Mouse (Mus musculus): ENCODE measurements around the gene Plekho1. TPM values are rescaled to one million over a fixed set of nuclear protein-coding genes. Genes with fewer than 3 reads are reported as not detected.

Gene Plekho1
- 31.8 TPM for polyA plus RNA-seq (2014; fragmentation: Illumina TruSeq; extraction: RNeasy Lipid Tissue Mini Kit (QIAGEN cat#74804); ENCODE audit: low read depth, low replicate concordance)

DNA sequence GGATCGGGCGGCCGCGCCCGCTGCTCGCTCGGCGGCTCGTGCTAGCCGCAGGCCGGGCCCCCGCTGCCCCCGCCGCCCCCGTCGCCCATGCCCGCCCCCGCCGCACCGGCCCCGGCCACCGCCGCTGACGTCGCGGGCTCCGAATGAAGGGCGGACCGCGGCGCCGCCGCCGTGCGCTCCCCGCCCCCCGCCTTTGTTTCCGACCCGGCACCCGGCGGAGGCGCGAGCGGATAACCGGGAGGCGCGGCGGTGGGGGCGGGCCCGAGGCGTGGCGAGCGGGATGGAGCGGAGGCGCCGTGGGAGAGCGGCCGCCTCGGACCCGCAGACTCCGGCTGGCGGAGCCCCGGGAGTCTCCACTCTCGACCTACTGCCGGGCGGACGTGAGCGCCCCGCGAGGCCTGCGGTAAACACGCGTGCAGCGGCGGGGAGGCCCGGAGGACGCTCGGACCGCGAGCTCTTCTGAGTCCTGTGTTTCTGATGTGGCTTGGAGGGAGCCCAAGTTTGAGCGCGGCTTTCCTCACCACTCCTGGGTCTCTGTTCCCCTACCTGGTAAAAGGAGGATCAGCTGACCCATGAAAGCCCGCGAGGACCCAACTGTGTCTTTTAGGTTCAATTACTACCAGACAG is at the start of gene Plekho1:
TSS of gene Plekho1 (minus strand) at position 200 of the 627 bp plus-strand sequence.

Other genes starting within 250 kb of the Plekho1 start
- gene Tars2, start 235.8 kb downstream of the Plekho1 start, polyA plus RNA-seq (2014; fragmentation: Illumina TruSeq; extraction: RNeasy Lipid Tissue Mini Kit (QIAGEN cat#74804); ENCODE audit: low read depth, low replicate concordance): 24.0 TPM
- 14.7 TPM for gene Rprd2, start 177.1 kb downstream of the Plekho1 start, polyA plus RNA-seq (2014; fragmentation: Illumina TruSeq; extraction: RNeasy Lipid Tissue Mini Kit (QIAGEN cat#74804); ENCODE audit: low read depth, low replicate concordance)
- gene Prpf3, start 140.1 kb downstream of the Plekho1 start, polyA plus RNA-seq (2014; fragmentation: Illumina TruSeq; extraction: RNeasy Lipid Tissue Mini Kit (QIAGEN cat#74804); ENCODE audit: low read depth, low replicate concordance): 21.5 TPM
- 187 TPM for gene Mrps21, start 124.5 kb downstream of the Plekho1 start, polyA plus RNA-seq (2014; fragmentation: Illumina TruSeq; extraction: RNeasy Lipid Tissue Mini Kit (QIAGEN cat#74804); ENCODE audit: low read depth, low replicate concordance)
- 6.3 TPM for gene Ciart, start 113.8 kb downstream of the Plekho1 start, polyA plus RNA-seq (2014; fragmentation: Illumina TruSeq; extraction: RNeasy Lipid Tissue Mini Kit (QIAGEN cat#74804); ENCODE audit: low read depth, low replicate concordance)
- 15.0 TPM for gene BC028528, start 104.0 kb downstream of the Plekho1 start, polyA plus RNA-seq (2014; fragmentation: Illumina TruSeq; extraction: RNeasy Lipid Tissue Mini Kit (QIAGEN cat#74804); ENCODE audit: low read depth, low replicate concordance)
- 90.6 TPM for gene Aph1a, start 102.0 kb downstream of the Plekho1 start, polyA plus RNA-seq (2014; fragmentation: Illumina TruSeq; extraction: RNeasy Lipid Tissue Mini Kit (QIAGEN cat#74804); ENCODE audit: low read depth, low replicate concordance)
- 9.0 TPM for gene Car14, start 91.3 kb downstream of the Plekho1 start, polyA plus RNA-seq (2014; fragmentation: Illumina TruSeq; extraction: RNeasy Lipid Tissue Mini Kit (QIAGEN cat#74804); ENCODE audit: low read depth, low replicate concordance)
- 50.3 TPM for gene Anp32e, start 66.8 kb downstream of the Plekho1 start, polyA plus RNA-seq (2014; fragmentation: Illumina TruSeq; extraction: RNeasy Lipid Tissue Mini Kit (QIAGEN cat#74804); ENCODE audit: low read depth, low replicate concordance)
- gene Vps45, start 62.5 kb upstream of the Plekho1 start, polyA plus RNA-seq (2014; fragmentation: Illumina TruSeq; extraction: RNeasy Lipid Tissue Mini Kit (QIAGEN cat#74804); ENCODE audit: low read depth, low replicate concordance): 22.3 TPM
- 16.0 TPM for gene Otud7b, start 108.5 kb upstream of the Plekho1 start, polyA plus RNA-seq (2014; fragmentation: Illumina TruSeq; extraction: RNeasy Lipid Tissue Mini Kit (QIAGEN cat#74804); ENCODE audit: low read depth, low replicate concordance)
- gene Mtmr11, start 166.0 kb upstream of the Plekho1 start, polyA plus RNA-seq (2014; fragmentation: Illumina TruSeq; extraction: RNeasy Lipid Tissue Mini Kit (QIAGEN cat#74804); ENCODE audit: low read depth, low replicate concordance): 14.9 TPM
- gene Sf3b4, start 176.3 kb upstream of the Plekho1 start, polyA plus RNA-seq (2014; fragmentation: Illumina TruSeq; extraction: RNeasy Lipid Tissue Mini Kit (QIAGEN cat#74804); ENCODE audit: low read depth, low replicate concordance): 39.2 TPM
- 2.5 TPM for gene Sv2a, start 185.2 kb upstream of the Plekho1 start, polyA plus RNA-seq (2014; fragmentation: Illumina TruSeq; extraction: RNeasy Lipid Tissue Mini Kit (QIAGEN cat#74804); ENCODE audit: low read depth, low replicate concordance)
- 37.5 TPM for gene Bola1, start 223.7 kb upstream of the Plekho1 start, polyA plus RNA-seq (2014; fragmentation: Illumina TruSeq; extraction: RNeasy Lipid Tissue Mini Kit (QIAGEN cat#74804); ENCODE audit: low read depth, low replicate concordance)
- not detected for gene Hist2h2ab, start 223.9 kb upstream of the Plekho1 start, polyA plus RNA-seq (2014; fragmentation: Illumina TruSeq; extraction: RNeasy Lipid Tissue Mini Kit (QIAGEN cat#74804); ENCODE audit: low read depth, low replicate concordance)
- gene Hist2h2ac, start 224.9 kb upstream of the Plekho1 start, polyA plus RNA-seq (2014; fragmentation: Illumina TruSeq; extraction: RNeasy Lipid Tissue Mini Kit (QIAGEN cat#74804); ENCODE audit: low read depth, low replicate concordance): not detected
- 14.6 TPM for gene Hist2h2be, start 225.1 kb upstream of the Plekho1 start, polyA plus RNA-seq (2014; fragmentation: Illumina TruSeq; extraction: RNeasy Lipid Tissue Mini Kit (QIAGEN cat#74804); ENCODE audit: low read depth, low replicate concordance)
- 4.2 TPM for gene Hist2h3c2, start 243.1 kb upstream of the Plekho1 start, polyA plus RNA-seq (2014; fragmentation: Illumina TruSeq; extraction: RNeasy Lipid Tissue Mini Kit (QIAGEN cat#74804); ENCODE audit: low read depth, low replicate concordance)
- gene Hist2h2aa2, start 244.3 kb upstream of the Plekho1 start, polyA plus RNA-seq (2014; fragmentation: Illumina TruSeq; extraction: RNeasy Lipid Tissue Mini Kit (QIAGEN cat#74804); ENCODE audit: low read depth, low replicate concordance): 306 TPM
- gene Hist2h2aa1, start 249.5 kb upstream of the Plekho1 start, polyA plus RNA-seq (2014; fragmentation: Illumina TruSeq; extraction: RNeasy Lipid Tissue Mini Kit (QIAGEN cat#74804); ENCODE audit: low read depth, low replicate concordance): 88.6 TPM

Measured in adipose tissue, adult 10 weeks (tissue).